Mouse (Mus musculus): ENCODE data around the gene Rnf24. TPM values are rescaled to one million over a fixed set of nuclear protein-coding genes. Genes with fewer than 3 reads are reported as not detected.
A peak's percentile ranks its signal among the peaks of the same experiment; 100 is the strongest.

Rnf24 gene
- total RNA-seq (2021) = 10 to 100 TPM; 29.8 to 30.8 TPM
- long read RNA-seq, full-length matches to known transcripts = 3 of 5 reads
- long read RNA-seq, partial matches to known transcripts = 0 of 5 reads
- long read RNA-seq, other reads (novel, unspliced or antisense) = 2 of 5 reads

- DNase-seq (ENCODE audit: low spot score in 2 of 2) = peak; percentile 99 to 100
Measured at GRCm38 (mm10) chr2:131352747-131353563, at the start of gene Rnf24. TSS of gene Rnf24 (minus strand) at chr2:131352892.

- no peak for DNase-seq (ENCODE audit: low spot score in 2 of 2)
Measured at GRCm38 (mm10) chr2:131401794-131402495, 49.3 kb upstream of the Rnf24 start.

GRCm38 (mm10) chr2:131400846-131401245 lies 48.2 kb upstream of the Rnf24 start:
- DNase-seq (ENCODE audit: low spot score in 2 of 2) = no peak

GRCm38 (mm10) chr2:131397323-131397848 lies 44.7 kb upstream of the Rnf24 start:
- DNase-seq (ENCODE audit: low spot score in 2 of 2) = no peak

- DNase-seq (ENCODE audit: low spot score in 2 of 2) = no peak
Measured at GRCm38 (mm10) chr2:131386350-131386962, 33.8 kb upstream of the Rnf24 start.

GRCm38 (mm10) chr2:131385176-131385575 lies 32.5 kb upstream of the Rnf24 start:
- DNase-seq (ENCODE audit: low spot score in 2 of 2) = no peak

- DNase-seq (ENCODE audit: low spot score in 2 of 2) = no peak
Measured at GRCm38 (mm10) chr2:131379541-131379940, 26.8 kb upstream of the Rnf24 start.

GRCm38 (mm10) chr2:131378872-131379271 lies 26.2 kb upstream of the Rnf24 start:
- DNase-seq (ENCODE audit: low spot score in 2 of 2) = no peak

- DNase-seq (ENCODE audit: low spot score in 2 of 2) = peak in 1 of 2 experiments; percentile 21
Measured at GRCm38 (mm10) chr2:131377055-131377454, 24.4 kb upstream of the Rnf24 start.

- DNase-seq (ENCODE audit: low spot score in 2 of 2) = no peak
Measured at GRCm38 (mm10) chr2:131373656-131374055, 21.0 kb upstream of the Rnf24 start.

GRCm38 (mm10) chr2:131372276-131372877 lies 19.7 kb upstream of the Rnf24 start:
- DNase-seq (ENCODE audit: low spot score in 2 of 2) = no peak

GRCm38 (mm10) chr2:131371811-131372210 lies 19.1 kb upstream of the Rnf24 start:
- no peak for DNase-seq (ENCODE audit: low spot score in 2 of 2)

- DNase-seq (ENCODE audit: low spot score in 2 of 2) = no peak
Measured at GRCm38 (mm10) chr2:131370828-131371227, 18.1 kb upstream of the Rnf24 start.

GRCm38 (mm10) chr2:131364689-131365088 lies 12.0 kb upstream of the Rnf24 start:
- no peak for DNase-seq (ENCODE audit: low spot score in 2 of 2)

- DNase-seq (ENCODE audit: low spot score in 2 of 2) = no peak
Measured at GRCm38 (mm10) chr2:131358481-131358880, 5.8 kb upstream of the Rnf24 start.

- DNase-seq (ENCODE audit: low spot score in 2 of 2) = no peak
Measured at GRCm38 (mm10) chr2:131354049-131354448, 1.4 kb upstream of the Rnf24 start.

GRCm38 (mm10) chr2:131353564-131353915 lies 848 bp upstream of the Rnf24 start:
- DNase-seq (ENCODE audit: low spot score in 2 of 2) = no peak

GRCm38 (mm10) chr2:131351968-131352746 lies 535 bp downstream of the Rnf24 start:
- DNase-seq (ENCODE audit: low spot score in 2 of 2) = no peak

- DNase-seq (ENCODE audit: low spot score in 2 of 2) = no peak
Measured at GRCm38 (mm10) chr2:131351471-131351870, 1.2 kb downstream of the Rnf24 start.

GRCm38 (mm10) chr2:131350301-131350700 lies 2.4 kb downstream of the Rnf24 start:
- DNase-seq (ENCODE audit: low spot score in 2 of 2) = no peak
